Mouse (Mus musculus) kidney, adult 18-20 months (tissue): ENCODE results near the gene Rccd1.
"Not testable (repeated sequence)": the region's sequence is repeated elsewhere in the genome, so short reads cannot be mapped to it uniquely, and the experiment has no call there.

Experiments
- DNase-seq: peaks from one replicate; pipeline ENCODE4 v3.0.0; 2021

Rccd1 gene

DNA sequence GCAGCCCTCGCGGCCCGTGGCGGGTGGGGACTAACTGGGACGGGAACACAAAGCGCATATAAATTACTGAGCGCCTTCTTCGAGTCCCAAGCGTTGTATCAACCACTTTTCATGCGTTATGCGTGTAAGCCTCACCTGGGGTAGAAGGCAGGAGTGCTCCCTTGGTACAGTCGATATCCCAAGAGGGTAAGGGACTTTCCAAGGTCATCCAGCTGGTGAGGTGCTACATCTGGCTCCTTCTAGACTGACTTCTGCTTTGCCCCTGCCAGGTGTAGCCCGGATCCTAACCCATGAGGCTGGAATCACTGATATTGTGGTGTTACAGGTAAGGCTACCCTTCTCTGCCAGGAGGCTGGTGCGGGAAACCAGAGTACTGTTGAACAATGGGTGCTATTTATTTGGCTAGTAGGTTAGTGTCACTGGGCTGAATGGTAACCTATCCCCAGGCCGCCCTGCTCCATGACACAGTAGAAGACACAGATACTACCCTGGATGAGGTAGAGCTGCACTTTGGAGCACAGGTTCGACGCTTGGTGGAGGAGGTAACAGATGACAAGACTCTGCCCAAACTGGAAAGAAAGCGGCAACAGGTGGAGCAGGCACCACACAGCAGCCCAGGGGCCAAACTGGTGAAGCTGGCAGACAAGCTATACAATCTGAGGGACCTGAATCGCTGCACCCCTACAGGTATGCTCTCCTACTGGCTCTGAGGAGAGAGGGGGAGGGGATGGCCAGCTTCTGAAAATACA is 19.2 kb upstream of the Rccd1 start:
- DNase-seq, result no peak

- peak; percentile 95 for DNase-seq
These were observed 18.6 kb upstream of the Rccd1 start, which contains the start of gene Hddc3 for GRCm38 (mm10) chr7:80342858-80343257. Gene Hddc3, plus strand, starts transcription at chr7:80343104.

DNA sequence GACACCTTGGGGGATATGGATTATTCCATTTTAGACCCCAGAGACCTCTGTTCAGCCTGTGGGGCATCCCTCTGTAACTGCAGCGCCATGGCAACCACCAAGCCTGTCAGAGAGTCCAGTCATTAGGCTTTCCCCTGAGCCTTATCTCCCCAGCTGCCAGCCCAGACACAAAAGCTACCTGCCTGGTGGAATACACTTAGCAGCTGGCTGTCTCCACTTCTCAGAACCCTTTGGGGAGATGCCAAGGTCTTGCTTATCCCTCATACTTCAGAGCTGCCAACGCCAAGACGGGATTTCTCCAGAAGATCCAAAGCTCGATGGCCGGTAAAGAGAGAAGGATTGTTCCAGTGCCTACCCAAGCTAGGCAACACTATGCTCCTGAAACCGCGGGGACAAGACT is 17.5 kb upstream of the Rccd1 start:
- DNase-seq, result no peak

DNA sequence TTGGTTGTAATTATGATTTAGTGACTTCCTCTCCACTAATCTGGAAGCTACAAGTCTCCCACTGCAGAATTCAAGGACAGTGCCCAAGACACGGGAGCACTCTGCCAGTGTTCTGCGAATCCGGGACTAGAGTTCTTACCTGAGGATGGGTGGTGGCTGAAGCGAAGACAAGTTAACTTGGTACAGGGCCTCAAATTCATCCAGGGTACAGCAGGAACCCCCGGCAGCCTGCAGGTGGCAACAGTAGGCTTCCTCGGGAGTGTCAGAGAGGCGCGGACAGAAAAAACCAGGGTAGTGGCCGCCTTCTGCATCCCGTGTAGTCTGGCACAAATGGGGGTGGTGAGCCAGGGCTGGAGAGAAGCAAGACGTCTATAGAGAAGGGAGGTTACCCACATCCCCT is 16.5 kb upstream of the Rccd1 start, which contains the start of gene Unc45a:
TSS of gene Unc45a (minus strand) at position 213 of the 400 bp plus-strand sequence.
- peak; percentile 76 for DNase-seq

GRCm38 (mm10) chr7:80339793-80340628 is 15.8 kb upstream of the Rccd1 start:
- peak; percentile 98 for DNase-seq

DNA sequence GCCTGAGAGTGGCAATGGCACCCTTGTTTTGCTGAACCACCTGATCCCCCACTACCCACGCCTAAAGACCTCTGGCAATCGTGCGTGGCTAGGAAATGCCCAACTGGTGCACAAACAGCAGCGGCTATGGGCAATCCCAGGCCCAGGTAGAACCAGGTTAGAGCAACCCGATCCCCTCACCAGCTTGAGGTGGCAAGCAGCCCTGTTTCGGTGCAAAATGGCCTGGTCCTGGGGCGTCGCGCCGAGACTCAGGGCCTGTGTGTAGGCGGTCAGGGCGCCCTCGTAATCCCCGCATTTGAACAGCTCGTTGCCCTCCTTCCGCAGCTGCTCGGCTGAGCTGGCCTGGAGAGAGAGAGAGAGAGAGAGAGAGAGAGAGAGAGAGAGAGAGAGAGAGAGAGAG is 15.1 kb upstream of the Rccd1 start:
- DNase-seq, result peak; percentile 32

- DNase-seq, result no peak
These were observed 12.7 kb upstream of the Rccd1 start for GRCm38 (mm10) chr7:80336932-80337331.

GRCm38 (mm10) chr7:80334848-80335247 is 10.6 kb upstream of the Rccd1 start:
- no peak for DNase-seq

GRCm38 (mm10) chr7:80331433-80331832 is 7.2 kb upstream of the Rccd1 start:
- DNase-seq, result no peak

DNA sequence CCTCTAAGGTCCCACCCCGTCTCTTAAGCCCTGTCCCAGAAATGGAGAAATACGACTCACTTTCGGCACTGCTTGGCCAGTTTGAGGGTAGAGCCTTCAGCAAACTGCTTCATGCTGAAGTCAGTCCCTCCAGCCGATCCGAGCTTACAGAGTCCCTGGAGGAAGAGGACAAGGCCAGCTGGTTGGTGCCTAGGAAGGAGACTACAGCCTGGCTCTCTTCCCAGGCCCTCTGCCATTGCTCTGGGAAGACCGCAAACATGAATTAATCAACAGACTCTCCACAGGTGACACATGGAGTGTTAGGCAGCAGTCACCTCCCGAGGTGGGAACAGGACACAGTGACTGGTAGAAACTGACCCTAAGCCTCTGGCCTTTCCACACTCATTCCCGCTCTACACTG is 6.0 kb upstream of the Rccd1 start:
- DNase-seq, result no peak

DNA sequence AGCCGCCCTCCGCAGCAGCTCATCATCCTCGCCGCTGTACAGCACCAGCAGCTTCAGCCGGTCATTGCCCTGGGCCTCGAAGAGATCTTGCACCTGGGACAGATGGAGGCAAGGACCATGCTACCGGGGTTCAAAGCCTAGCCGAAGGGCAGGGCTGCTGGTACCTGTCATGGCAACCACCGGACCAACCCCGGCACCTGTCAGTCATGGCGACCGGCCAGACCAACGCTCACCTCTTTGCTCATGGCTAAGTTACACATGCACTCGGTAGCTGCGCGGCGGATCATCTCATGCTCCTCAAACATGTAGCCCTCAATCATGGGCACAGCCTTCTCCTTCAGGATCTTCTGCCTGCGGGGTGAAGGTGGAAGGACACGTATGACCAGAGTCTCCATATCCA is 1.8 kb upstream of the Rccd1 start:
- no peak for DNase-seq

- no peak for DNase-seq
These were observed 1.1 kb upstream of the Rccd1 start for GRCm38 (mm10) chr7:80325292-80325868.

DNA sequence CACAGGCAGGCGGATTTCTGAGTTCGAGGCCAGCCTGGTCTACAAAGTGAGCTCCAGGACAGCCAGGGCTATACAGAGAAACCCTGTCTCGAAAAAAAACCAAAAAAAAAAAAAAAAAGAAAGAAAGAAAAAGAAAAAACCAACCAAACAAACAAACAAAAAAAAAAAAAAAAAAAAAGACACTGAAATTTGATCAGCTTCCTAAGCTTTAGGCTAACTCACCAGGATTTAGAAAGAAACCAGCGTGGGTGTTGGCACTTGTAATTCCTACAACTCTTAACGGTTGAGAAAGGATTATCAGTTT is 514 bp upstream of the Rccd1 start:
- DNase-seq, result not testable (repeated sequence)

- DNase-seq, result no peak
These were observed 918 bp downstream of the Rccd1 start for GRCm38 (mm10) chr7:80323336-80323735.

- DNase-seq, result no peak
These were observed 4.3 kb downstream of the Rccd1 start for GRCm38 (mm10) chr7:80319846-80320496.

DNA sequence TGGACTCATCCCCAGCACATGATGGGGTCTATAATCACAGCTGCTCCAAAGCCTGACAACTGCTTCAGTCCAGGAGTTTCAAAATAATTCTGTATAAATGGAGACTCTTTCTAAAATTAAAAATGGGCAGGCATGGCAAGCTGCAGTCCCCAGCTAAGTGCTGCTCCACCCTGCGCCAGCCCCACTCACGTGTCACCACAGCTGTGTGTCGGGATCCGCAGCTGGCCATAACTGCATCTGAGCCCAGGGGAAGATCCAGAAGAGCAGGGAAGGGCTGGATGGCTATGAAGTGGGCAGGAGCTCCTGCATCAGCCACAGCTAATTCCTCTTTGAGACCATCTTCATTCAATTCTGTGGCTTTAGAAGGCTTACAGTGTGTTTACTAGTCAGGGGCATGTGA is 5.6 kb downstream of the Rccd1 start:
- no peak for DNase-seq

GRCm38 (mm10) chr7:80317439-80318115 is 6.7 kb downstream of the Rccd1 start:
- DNase-seq, result no peak

- no peak for DNase-seq
These were observed 8.5 kb downstream of the Rccd1 start for GRCm38 (mm10) chr7:80315733-80316132.

DNA sequence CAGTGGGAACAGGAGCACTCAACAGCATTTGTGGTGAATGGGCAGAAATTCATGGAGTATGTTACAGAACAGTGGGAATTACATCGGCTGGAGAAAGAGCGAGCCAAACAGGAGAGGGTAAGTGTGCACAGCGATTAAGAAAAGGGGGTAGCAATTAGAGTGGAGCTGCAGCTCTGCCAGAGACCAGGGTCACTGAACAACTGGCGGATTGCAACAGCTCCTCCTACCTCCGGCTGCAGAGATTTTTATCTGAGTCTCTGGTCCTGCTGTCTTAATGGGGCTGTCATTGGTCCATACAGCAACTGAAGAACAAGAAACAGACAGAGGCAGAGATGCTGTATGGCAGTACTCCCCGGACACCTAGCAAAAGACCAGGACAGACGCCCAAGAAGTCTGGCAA is 13.5 kb downstream of the Rccd1 start:
- DNase-seq, result no peak

DNA sequence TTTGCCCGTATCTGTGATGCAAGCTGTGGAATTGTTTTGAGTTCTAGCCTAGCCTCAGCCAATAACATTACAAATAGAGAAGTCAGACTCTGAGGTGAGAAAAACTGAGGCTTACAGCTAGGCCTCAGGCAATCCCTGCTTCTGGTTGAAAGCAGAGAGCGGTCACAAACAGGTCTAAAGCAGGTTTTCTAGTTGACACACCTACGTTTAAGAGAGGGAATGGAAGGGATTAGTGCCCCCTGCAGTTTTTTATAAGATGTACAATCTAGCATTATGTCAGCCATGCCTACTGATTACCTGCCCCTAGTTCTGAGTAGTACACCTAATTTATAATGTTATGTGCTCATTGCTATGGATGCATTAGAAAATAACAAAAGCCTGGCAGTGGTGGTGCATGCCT is 16.5 kb downstream of the Rccd1 start:
- DNase-seq, result no peak

GRCm38 (mm10) chr7:80301522-80301921 is 22.7 kb downstream of the Rccd1 start:
- DNase-seq, result no peak

DNA sequence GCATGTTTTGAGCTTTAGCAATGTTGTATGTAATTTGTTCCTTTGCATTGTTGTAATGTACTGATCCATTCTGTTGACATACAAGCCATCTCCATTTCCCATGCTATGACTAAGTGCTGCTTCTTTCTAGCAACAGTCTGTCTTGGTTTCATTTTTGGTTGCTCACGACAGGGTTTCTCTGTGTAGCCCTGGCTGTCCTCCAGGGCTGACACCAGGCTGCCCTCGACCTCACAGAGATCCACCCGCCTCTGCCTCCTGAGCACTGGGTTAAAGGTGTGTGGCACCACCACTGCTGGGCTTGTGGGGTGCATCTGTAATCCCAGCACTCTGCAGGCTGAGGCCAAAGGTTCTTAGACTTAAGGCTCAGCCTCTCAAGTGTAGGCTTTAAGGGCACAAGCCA is 24.7 kb downstream of the Rccd1 start:
- DNase-seq, result no peak

DNA sequence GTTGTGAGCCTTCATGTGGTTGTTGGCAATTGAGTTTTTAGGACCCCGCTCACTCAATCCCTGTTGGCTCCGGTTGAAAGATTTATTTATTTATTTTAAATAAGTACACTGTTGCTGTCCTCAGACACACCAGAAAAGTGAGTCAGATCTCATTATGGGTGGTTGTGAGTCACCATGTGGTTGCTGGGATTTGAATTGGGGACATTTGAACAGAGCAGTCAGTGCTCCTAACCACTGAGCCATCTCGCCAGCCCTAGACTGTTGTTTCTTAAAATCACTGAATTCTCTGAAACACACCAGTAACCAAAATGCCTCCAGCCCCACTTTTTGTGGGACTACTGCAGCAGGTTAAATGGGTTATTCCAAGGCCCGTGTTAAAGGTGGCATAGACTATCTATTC is 25.5 kb downstream of the Rccd1 start:
- DNase-seq, result no peak
